Mouse (Mus musculus) midbrain, embryonic 13.5 days (tissue): ENCODE data around the gene Gm49486. TPM values are rescaled to one million over a fixed set of nuclear protein-coding genes. Genes with fewer than 3 reads are reported as not detected.

Source experiments
- ATAC-seq: fragments of 200-750 bp; cut with Nextera tagmentation; 2 replicates; pipeline ENCODE4 v1.8.0; 2017; ENCODE audit warnings: mild to moderate bottlenecking, moderate TSS enrichment, moderate library complexity
- H3K27ac ChIP-seq: fragments of 300-500 bp; sonication (generic); 2 replicates; pipeline ENCODE4 v1.5.1; 2015; ENCODE audit warnings: inconsistent platforms, mild to moderate bottlenecking, moderate library complexity
- H3K27me3 ChIP-seq: fragments of 300-500 bp; sonication (generic); 2 replicates; pipeline ENCODE4 v1.6.1; 2015; ENCODE audit warnings: mild to moderate bottlenecking, inconsistent platforms
- H3K36me3 ChIP-seq: fragments of 300-500 bp; sonication (generic); 2 replicates; pipeline ENCODE4 v1.6.1; 2015; ENCODE audit warnings: mild to moderate bottlenecking, inconsistent platforms
- H3K4me1 ChIP-seq: fragments of 300-500 bp; sonication (generic); replicated peaks from 2 replicates; pipeline ENCODE4 v1.6.1; 2015; ENCODE audit warnings: inconsistent platforms
- H3K4me2 ChIP-seq: fragments of 300-500 bp; sonication (generic); replicated peaks from 2 replicates; pipeline ENCODE4 v1.6.1; 2015; ENCODE audit warnings: moderate library complexity, mild to moderate bottlenecking, inconsistent platforms
- H3K4me3 ChIP-seq: fragments of 300-500 bp; sonication (generic); replicated peaks from 2 replicates; pipeline ENCODE4 v1.5.1; 2015; ENCODE audit warnings: mild to moderate bottlenecking, inconsistent platforms
- H3K9ac ChIP-seq: fragments of 300-500 bp; sonication (generic); replicated peaks from 2 replicates; pipeline ENCODE4 v1.6.1; 2015; ENCODE audit warnings: mild to moderate bottlenecking, inconsistent platforms
- H3K9me3 ChIP-seq: fragments of 300-500 bp; sonication (generic); 2 replicates; pipeline ENCODE4 v1.6.1; 2016; ENCODE audit warnings: mild to moderate bottlenecking, inconsistent platforms
- WGBS: fragments of 180-500 bp; shearing (Covaris S2); methylation state at CpG from one replicate; pipeline ENCODE4 v1.1.7; 2015; 5-methylcytosine and 5-hydroxymethylcytosine counted together
- polyA plus RNA-seq: library from polyadenylated mRNA; unstranded; fragments of >200 nt; fragmentation: Nextera tagmentation; extraction: Ambion mirVana; gene quantifications from 2 replicates; pipeline ENCODE4 v1.2.1, GENCODE M21; 2015

Gm49486 gene
- polyA plus RNA-seq, 1 experiment from 2014 or later = 1.0 TPM

DNA sequence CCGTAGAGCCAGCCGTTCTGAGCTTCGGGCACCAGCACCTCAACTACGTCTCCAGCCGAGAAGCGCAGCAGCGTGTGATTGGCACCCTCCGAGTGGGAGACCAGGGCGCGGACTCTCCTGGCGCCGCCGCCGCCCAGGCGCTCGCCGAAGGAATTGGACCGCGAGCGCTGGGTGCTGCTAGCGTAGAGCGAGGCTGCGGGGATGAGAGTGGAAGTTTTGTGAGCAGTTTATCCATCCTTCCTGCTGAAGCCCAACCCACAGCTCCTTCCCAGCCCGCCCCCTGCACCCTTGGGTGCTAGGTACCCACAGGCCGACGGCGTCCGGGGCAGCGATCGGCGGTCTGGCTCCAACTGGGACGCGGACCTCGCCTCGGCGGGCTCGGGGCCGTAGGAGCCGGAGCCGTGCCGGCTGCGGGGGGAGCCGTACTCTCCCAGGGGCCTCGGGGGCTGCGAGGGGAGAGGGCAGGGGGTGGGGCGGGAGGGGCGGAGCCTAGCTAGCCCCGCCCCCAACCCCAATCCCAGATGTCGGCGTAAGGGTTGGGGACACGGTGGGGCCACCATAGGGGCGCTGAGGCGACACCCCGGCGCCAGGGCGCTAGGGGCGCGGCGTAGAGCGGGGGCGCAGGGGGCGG is 32.0 kb downstream of the Gm49486 start:
- under 1% methylated on average over 41 of the region's 62 CpGs for WGBS
- Histone ChIP-seq H3K4me2 (peak overlapping the region; percentile 96), H3K9ac (peak overlapping the region; percentile 65), H3K36me3 (no peaks in the 10 kb centered on the region), H3K27me3 (peaks cover 56% of the 10 kb centered on the region), H3K4me1 (peaks cover 19% of the 10 kb centered on the region), H3K4me3 (peak overlapping the region; percentile 58), H3K9me3 (no peaks in the 10 kb centered on the region), H3K27ac (no peak overlapping the region)
- peak; percentile 65 for ATAC-seq

GRCm38 (mm10) chr15:79261757-79262156 is 32.6 kb downstream of the Gm49486 start:
- Histone ChIP-seq H3K9me3 (no peaks in the 10 kb centered on the region), H3K4me1 (peaks cover 19% of the 10 kb centered on the region), H3K4me3 (peak overlapping the region; percentile 58), H3K27me3 (peaks cover 56% of the 10 kb centered on the region), H3K9ac (peak overlapping the region; percentile 65), H3K27ac (no peak overlapping the region), H3K4me2 (peak overlapping the region; percentile 96), H3K36me3 (no peaks in the 10 kb centered on the region)
- under 1% methylated on average over 17 of the region's 28 CpGs for WGBS
- ATAC-seq = peak; percentile 72

DNA sequence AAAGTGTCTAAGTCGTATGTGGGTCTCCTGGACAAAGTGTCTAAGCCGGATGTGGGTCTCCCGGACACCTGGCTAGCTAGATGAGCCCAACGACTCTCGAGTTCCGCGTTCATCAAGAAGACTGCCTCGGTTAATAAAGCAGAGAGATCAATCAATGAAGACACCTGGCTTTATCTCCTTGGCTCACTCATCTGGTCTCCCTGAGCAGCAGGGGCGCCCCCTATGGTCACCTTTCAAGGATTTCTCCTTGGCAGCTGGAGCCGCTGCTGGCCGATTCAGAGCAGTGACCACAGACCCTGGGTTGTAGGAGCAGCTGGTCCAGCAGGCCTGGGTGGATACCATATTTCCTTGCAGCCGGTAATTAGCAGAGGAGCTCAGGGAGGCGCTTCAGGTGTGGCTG is 33.2 kb downstream of the Gm49486 start:
- no peak for ATAC-seq
- Histone ChIP-seq H3K4me2 (peak overlapping the region; percentile 96), H3K9ac (no peak overlapping the region), H3K4me3 (peak overlapping the region; percentile 13; the same call in 1 of the 2 replicates), H3K27ac (no peak overlapping the region), H3K9me3 (no peaks in the 10 kb centered on the region), H3K27me3 (peaks cover 59% of the 10 kb centered on the region), H3K36me3 (no peaks in the 10 kb centered on the region), H3K4me1 (peaks cover 19% of the 10 kb centered on the region)
- WGBS = 20% methylated on average over 13 of the region's 13 CpGs

- no peaks in the 10 kb centered on the region for H3K9me3 ChIP-seq
- no peak overlapping the region for H3K9ac ChIP-seq
- H3K4me3 ChIP-seq = no peak overlapping the region
- H3K27ac ChIP-seq = no peak overlapping the region
- no peak for ATAC-seq
- peaks cover 61% of the 10 kb centered on the region for H3K27me3 ChIP-seq
- H3K36me3 ChIP-seq = no peaks in the 10 kb centered on the region
- no peak overlapping the region for H3K4me2 ChIP-seq
- 94% methylated on average over 3 of the region's 3 CpGs for WGBS
- peaks cover 19% of the 10 kb centered on the region for H3K4me1 ChIP-seq
Observed at GRCm38 (mm10) chr15:79262786-79263309, 33.7 kb downstream of the Gm49486 start.

GRCm38 (mm10) chr15:79263726-79264125 is 34.5 kb downstream of the Gm49486 start:
- Histone ChIP-seq H3K36me3 (no peaks in the 10 kb centered on the region), H3K4me3 (no peak overlapping the region), H3K27me3 (peaks cover 56% of the 10 kb centered on the region), H3K4me1 (peaks cover 19% of the 10 kb centered on the region), H3K9me3 (no peaks in the 10 kb centered on the region), H3K9ac (no peak overlapping the region), H3K4me2 (no peak overlapping the region), H3K27ac (no peak overlapping the region)
- 89% methylated on average over 6 of the region's 6 CpGs for WGBS
- no peak for ATAC-seq

- H3K9ac ChIP-seq = no peak overlapping the region
- ATAC-seq = no peak
- WGBS = 88% methylated on average over 4 of the region's 4 CpGs
- H3K4me2 ChIP-seq = no peak overlapping the region
- H3K27me3 ChIP-seq = peaks cover 40% of the 10 kb centered on the region
- no peaks in the 10 kb centered on the region for H3K36me3 ChIP-seq
- no peak overlapping the region for H3K27ac ChIP-seq
- H3K4me1 ChIP-seq = peaks cover 21% of the 10 kb centered on the region
- no peaks in the 10 kb centered on the region for H3K9me3 ChIP-seq
- H3K4me3 ChIP-seq = no peak overlapping the region
Observed at GRCm38 (mm10) chr15:79265384-79265783, 36.2 kb downstream of the Gm49486 start.

GRCm38 (mm10) chr15:79268521-79268920 is 39.3 kb downstream of the Gm49486 start:
- Histone ChIP-seq H3K4me1 (peaks cover 9% of the 10 kb centered on the region), H3K9me3 (no peaks in the 10 kb centered on the region), H3K27ac (no peak overlapping the region), H3K9ac (no peak overlapping the region), H3K4me3 (no peak overlapping the region), H3K4me2 (no peak overlapping the region), H3K27me3 (peaks cover 12% of the 10 kb centered on the region), H3K36me3 (no peaks in the 10 kb centered on the region)
- no peak for ATAC-seq
- WGBS = 44% methylated on average over 1 of the region's 1 CpGs

GRCm38 (mm10) chr15:79270317-79271123 is 41.3 kb downstream of the Gm49486 start:
- Histone ChIP-seq H3K9ac (peak overlapping the region; percentile 59), H3K9me3 (no peaks in the 10 kb centered on the region), H3K4me2 (peak overlapping the region; percentile 83), H3K4me1 (peaks cover 9% of the 10 kb centered on the region), H3K27ac (no peak overlapping the region), H3K36me3 (no peaks in the 10 kb centered on the region), H3K4me3 (peak overlapping the region; percentile 42), H3K27me3 (peaks cover 13% of the 10 kb centered on the region)
- peak; percentile 81 for ATAC-seq
- WGBS = under 1% methylated on average over 30 of the region's 33 CpGs

DNA sequence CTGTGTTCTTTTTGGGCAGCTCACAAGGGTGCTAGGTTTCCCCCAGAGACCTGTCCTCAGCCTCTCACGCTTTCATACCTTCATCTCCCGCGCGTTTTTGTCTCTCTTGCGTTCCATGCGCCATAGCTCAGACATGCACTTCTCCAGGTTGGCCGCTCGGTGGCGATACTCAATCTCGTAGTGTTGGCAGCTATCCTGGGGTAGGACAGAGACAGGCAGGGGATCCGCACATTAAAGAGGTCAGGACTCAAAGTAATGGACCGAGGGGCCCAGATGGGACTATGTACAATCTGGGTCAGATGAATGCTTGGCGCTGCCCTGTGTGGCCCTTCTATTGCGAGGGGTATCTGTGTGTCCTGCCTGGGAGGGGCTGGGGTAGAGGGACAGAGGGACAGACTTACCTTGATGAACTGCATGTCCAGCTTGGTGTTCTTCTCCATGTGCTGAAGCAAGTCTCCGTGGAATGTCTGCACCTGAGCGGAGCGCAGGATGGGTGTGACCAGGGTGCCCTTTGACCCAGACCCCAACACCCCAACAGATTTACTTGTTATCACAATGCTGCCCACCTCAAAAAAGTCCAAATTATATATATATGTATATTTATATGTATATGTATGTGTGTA is 42.0 kb downstream of the Gm49486 start:
- Histone ChIP-seq H3K27me3 (peaks cover 10% of the 10 kb centered on the region), H3K9ac (peak overlapping the region; percentile 59), H3K27ac (no peak overlapping the region), H3K36me3 (no peaks in the 10 kb centered on the region), H3K4me3 (peak overlapping the region; percentile 42), H3K4me2 (peak overlapping the region; percentile 83), H3K4me1 (peaks cover 9% of the 10 kb centered on the region), H3K9me3 (no peaks in the 10 kb centered on the region)
- WGBS = 15% methylated on average over 17 of the region's 17 CpGs
- ATAC-seq = peak; percentile 53

DNA sequence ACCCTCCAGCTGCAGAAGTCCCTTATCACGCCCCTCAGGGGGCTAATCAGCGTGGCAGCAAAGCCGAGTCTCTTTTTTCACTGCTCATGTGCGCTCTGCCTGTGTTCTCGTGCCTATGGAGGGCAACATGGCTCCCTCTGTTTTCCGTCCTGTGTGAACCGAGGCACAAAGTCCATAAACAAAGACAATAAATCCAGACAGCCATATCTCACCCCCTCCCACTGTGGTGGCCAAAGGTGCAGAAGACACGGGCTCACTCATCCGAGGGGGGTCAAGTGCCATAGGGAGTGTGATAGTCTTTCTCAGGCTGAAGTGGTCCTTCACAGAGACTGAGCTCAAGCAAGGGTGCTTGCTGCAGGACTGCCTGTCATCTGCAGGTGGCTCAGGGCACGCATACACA is 43.8 kb downstream of the Gm49486 start:
- Histone ChIP-seq H3K27ac (no peak overlapping the region), H3K9ac (no peak overlapping the region), H3K36me3 (no peaks in the 10 kb centered on the region), H3K4me1 (peaks cover 9% of the 10 kb centered on the region), H3K4me3 (no peak overlapping the region), H3K4me2 (no peak overlapping the region), H3K27me3 (peaks cover 5% of the 10 kb centered on the region; the same call in 1 of the 2 replicates), H3K9me3 (no peaks in the 10 kb centered on the region)
- no peak for ATAC-seq
- WGBS = 48% methylated on average over 10 of the region's 10 CpGs

DNA sequence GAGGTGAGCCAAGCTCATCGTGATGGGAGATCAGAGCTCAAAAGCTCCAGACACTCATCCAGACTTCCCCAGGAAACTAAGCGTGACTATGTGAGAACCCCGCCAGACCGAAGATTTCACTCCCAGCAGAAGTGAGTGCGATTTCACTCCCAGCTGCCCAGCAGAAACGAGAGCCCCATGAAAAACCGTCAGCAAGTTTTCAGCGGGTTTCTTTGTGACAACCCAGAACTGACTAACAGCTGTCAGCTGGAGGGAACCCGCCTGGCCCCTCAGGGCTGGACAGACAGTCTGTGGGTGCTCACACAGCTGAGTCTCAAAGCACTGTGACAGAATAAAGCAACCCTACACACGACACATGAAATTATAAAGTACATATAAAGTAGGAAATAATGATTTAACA is 48.5 kb downstream of the Gm49486 start:
- Histone ChIP-seq H3K4me3 (no peak overlapping the region), H3K36me3 (no peaks in the 10 kb centered on the region), H3K9ac (no peak overlapping the region), H3K9me3 (no peaks in the 10 kb centered on the region), H3K27ac (no peak overlapping the region), H3K4me2 (no peak overlapping the region), H3K4me1 (no peaks in the 10 kb centered on the region), H3K27me3 (0 out of 2 replicates have a peak, but pooled peaks cover 5% of the 10 kb centered on the region)
- no peak for ATAC-seq
- 72% methylated on average over 10 of the region's 10 CpGs for WGBS

DNA sequence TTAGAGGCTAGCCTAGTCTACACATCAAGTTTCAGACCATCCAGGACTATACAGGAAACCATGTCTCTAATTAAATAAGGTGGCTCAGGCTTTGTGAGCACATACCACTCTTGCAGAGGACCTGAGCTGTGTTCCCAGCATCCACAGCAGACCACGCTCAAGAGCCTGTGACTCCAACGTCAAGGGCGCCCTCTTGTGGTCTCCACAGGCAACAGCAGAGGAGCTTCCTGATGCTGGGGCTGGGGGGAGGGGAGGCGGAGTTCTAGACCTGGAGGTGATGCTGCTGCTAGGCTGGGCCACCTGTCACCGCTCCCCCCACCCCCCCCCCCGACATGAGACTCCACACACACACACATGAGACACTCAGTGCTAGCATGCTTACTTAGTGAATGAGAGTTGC is 51.0 kb downstream of the Gm49486 start:
- no peaks in the 10 kb centered on the region for H3K4me1 ChIP-seq
- ATAC-seq = no peak
- no peaks in the 10 kb centered on the region for H3K9me3 ChIP-seq
- no peaks in the 10 kb centered on the region for H3K27me3 ChIP-seq
- H3K36me3 ChIP-seq = no peaks in the 10 kb centered on the region
- H3K27ac ChIP-seq = no peak overlapping the region
- H3K4me2 ChIP-seq = no peak overlapping the region
- H3K4me3 ChIP-seq = no peak overlapping the region
- 21% methylated on average over 6 of the region's 6 CpGs for whole genome bisulfite sequencing
- no peak overlapping the region for H3K9ac ChIP-seq
